Comparison of ENCODE assay signal across 9 mouse cellular contexts in the genomic region with DNA sequence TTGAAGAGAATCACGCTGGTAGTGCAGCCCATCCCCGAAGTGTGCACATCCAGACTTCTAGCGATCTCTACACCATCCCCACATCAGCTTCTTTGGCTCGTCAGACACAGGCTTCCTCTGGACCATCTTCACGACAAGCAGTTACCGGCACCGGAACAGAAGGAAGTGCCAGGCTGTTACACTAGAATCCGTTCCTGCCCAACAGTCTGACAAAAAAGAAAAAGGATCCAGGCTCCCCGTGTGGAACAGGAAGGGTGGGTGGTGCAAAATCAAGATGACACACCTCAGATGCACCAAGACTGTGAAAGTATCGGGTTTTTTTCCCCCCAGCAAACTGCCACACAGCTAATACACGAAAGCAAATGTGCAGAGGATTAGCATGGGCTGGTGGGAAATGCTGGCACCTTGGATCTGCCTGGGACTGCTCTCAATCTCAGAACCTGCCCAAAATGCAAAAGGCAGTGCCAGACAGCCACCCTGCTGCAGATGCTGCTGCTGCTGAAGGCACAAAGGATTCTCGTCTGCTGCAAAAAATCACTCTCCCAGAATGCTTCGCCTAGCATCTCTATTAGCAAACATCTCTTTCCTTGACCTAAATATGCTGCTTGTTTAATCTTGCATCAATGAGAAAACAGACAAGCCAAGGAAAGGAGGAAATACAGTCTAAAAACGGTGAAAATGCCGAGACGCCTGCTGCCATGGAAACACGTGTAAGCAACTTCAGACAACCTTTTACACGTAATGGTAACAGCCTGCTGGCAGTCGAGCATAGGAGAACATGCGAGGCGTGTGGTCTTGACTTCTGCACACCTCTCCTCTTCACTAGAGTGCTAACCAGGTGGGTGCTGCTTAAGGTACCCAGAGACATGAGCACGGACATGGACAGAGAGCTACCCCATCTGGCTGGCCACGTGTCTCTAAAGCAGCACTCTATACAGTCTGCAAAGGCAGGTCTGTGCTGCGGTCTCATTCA. TPM values are rescaled to one million over a fixed set of nuclear protein-coding genes. Genes with fewer than 3 reads are reported as not detected.
DNase-seq lines count a peak whose midpoint lies in the region; ATAC-seq lines count a peak whose summit lies in the region.
"Had no signal": no experiment of that assay in that cellular context is flagged by ENCODE, and none has a peak within 500 bp of the region (broad histone marks: within the 10 kb centered on the region; RNA-seq: fewer than 3 reads in every experiment).

No protein-coding gene starts in this region.

- no peaks in the 10 kb centered on the region for H3K27me3 ChIP-seq in neural tube, embryonic 13.5 days
- H3K27me3 ChIP-seq in liver, embryonic 12.5 days (replicated peaks), result no peaks in the 10 kb centered on the region

- H3K9ac ChIP-seq in neural tube, embryonic 13.5 days, result peak overlapping the region; percentile 43; the same call in 1 of the 2 replicates
- H3K9ac ChIP-seq in liver, embryonic 12.5 days, result no peak overlapping the region
- H3K9ac ChIP-seq: heart, embryonic 13.5 days had no signal

- no peak overlapping the region for H3K4me3 ChIP-seq in neural tube, embryonic 13.5 days
- no peak overlapping the region for H3K4me3 ChIP-seq in liver, embryonic 12.5 days
- H3K4me3 ChIP-seq: heart, embryonic 13.5 days had no signal

- H3K4me2 ChIP-seq in neural tube, embryonic 13.5 days, result peak overlapping the region; percentile 18
- H3K4me2 ChIP-seq in liver, embryonic 12.5 days, result no peak overlapping the region
- H3K4me2 ChIP-seq: heart, embryonic 13.5 days had no signal

- peak; percentile 45 for ATAC-seq in neural tube, embryonic 13.5 days (ENCODE audit: low read depth)
- ATAC-seq in liver, embryonic 12.5 days, result no peak
- no peak for ATAC-seq in erythroblast, adult 5-6 weeks (replicated peaks; ENCODE audit: low FRiP score, poor library complexity, severe bottlenecking)

- no peaks in the 10 kb centered on the region for H3K36me3 ChIP-seq in neural tube, embryonic 13.5 days
- H3K36me3 ChIP-seq in liver, embryonic 12.5 days, result no peaks in the 10 kb centered on the region
- H3K36me3 ChIP-seq: heart, embryonic 13.5 days had no signal

- H3K4me1 ChIP-seq in neural tube, embryonic 13.5 days (replicated peaks), result peaks cover 21% of the 10 kb centered on the region
- H3K4me1 ChIP-seq in liver, embryonic 12.5 days, result no peaks in the 10 kb centered on the region; the same call in 1 of the 2 replicates

- H3K9me3 ChIP-seq in neural tube, embryonic 13.5 days, result no peaks in the 10 kb centered on the region
- H3K9me3 ChIP-seq in liver, embryonic 12.5 days (replicated peaks), result no peaks in the 10 kb centered on the region
- H3K9me3 ChIP-seq: heart, embryonic 13.5 days had no signal

- peak; percentile 21 for DNase-seq in adrenal gland, adult 8-10 months
- DNase-seq in adrenal gland, adult 2 months, result no peak
- no peak for DNase-seq in neural tube, embryonic 10.5 days (ENCODE audit: extremely low spot score, low spot score)
- peak; percentile 45 to 53 for DNase-seq in layer of hippocampus, postnatal 36 days
- DNase-seq in right cerebral cortex, postnatal 36 days (ENCODE audit: low spot score in 2 of 2), result peak; percentile 57 to 59

- 74% methylated on average over 24 of the region's 24 CpGs for WGBS in neural tube, embryonic 13.5 days
- WGBS in liver, embryonic 12.5 days (ENCODE audit: insufficient replicate concordance), result 53% methylated on average over 24 of the region's 24 CpGs

- H3K27ac ChIP-seq in neural tube, embryonic 13.5 days (replicated peaks), result peak overlapping the region; percentile 66
- H3K27ac ChIP-seq in liver, embryonic 12.5 days, result no peak overlapping the region
- H3K27ac ChIP-seq: heart, embryonic 13.5 days had no signal

RNA-seq across cellular contexts. Expression of gene Dock9, which starts 58.9 kb away (rescaled TPM):
- total RNA-seq in adrenal gland, adult 8-10 months (2022), result 10 to 100 TPM; 26.1 to 41.7 (median 33.0) TPM
- total RNA-seq in adrenal gland, adult 2 months (2021), result 10 to 100 TPM; 18.6 to 29.2 TPM
- polyA plus RNA-seq in adrenal gland, adult 2 months (2012; rRNA removed), result 8.0 and 10.0 TPM in 2 replicates
- 5.2 and 6.4 TPM in 2 replicates for polyA plus RNA-seq in neural tube, embryonic 13.5 days (2015; fragmentation: Nextera tagmentation; extraction: Ambion mirVana)
- total RNA-seq in layer of hippocampus, postnatal 36 days (2021), result 100 to 1,000 TPM; 202 to 212 TPM
- 2.0 and 2.7 TPM in 2 replicates for polyA plus RNA-seq in liver, embryonic 12.5 days (2016; fragmentation: Nextera tagmentation; extraction: Ambion mirVana)
- total RNA-seq in erythroblast, adult 5-6 weeks (2015; ENCODE audit: low replicate concordance), result 0.19 and 4.8 TPM in 2 replicates
- total RNA-seq in erythroblast, adult 5-6 weeks (2017; ENCODE audit: low replicate concordance), result 1.1 and 1.5 TPM in 2 replicates

Comparison
In these comparisons a context has a peak if more than half of its experiments do, and no peak if none do; other contexts are left out.
1. DNase-seq: peak in adrenal gland, adult 8-10 months (single experiment), layer of hippocampus, postnatal 36 days (2 of 2) and right cerebral cortex, postnatal 36 days (2 of 2); none in adrenal gland, adult 2 months (single experiment) and neural tube, embryonic 10.5 days (single experiment).